Mouse (Mus musculus) cerebral cortex, adult 2 months (tissue): Measurements from ENCODE around the gene Reep6.

ENCODE experiments used
- WGBS: fragments of 180-500 bp; shearing (Covaris S2); methylation state at CpG from one replicate; pipeline ENCODE4 v1.1.7; 2018; 5-methylcytosine and 5-hydroxymethylcytosine counted together

The Reep6 gene

DNA sequence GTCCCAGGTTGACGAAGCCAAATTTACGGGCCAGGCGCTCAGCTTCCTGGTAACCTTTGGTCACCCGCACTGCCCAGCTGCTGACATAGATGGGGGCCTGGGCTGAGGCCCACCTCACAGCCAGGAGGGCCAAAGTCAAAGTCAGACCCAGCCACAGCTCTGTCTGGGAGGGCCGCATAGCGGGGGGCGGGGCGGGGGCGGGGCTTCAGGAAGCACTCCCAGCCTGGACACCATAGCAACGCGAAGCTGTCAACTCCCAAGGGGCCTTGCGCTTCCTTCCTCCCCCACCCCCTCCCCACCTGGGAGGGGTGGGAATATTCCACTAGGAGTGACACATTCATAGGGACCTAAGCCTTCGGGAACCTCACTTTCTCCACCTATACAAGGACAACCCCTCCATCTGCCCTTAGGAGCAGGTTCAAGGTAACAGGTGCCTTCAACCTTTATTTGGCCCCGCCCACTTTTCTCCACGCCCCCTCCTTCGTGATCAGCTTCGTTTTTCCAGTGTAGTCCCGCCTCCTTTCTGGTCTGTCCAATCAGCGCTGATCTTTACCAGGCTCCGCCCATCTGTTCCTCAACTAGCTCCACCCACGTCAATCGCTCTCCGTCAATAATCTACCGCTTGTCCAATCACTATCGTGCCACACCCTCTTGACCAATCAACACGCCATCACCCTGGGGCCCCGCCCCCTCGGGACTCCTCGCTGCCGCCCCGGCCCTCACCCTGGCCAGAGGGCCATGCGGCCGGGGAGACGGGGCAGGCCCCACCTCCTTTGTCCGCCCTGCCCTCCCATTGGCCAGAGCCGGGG, at the start of gene Reep6, which contains the start of gene Pcsk4:
TSS of gene Reep6 (plus strand) at position 681 of the 809 bp plus-strand sequence.
TSS of gene Pcsk4 (minus strand) at position 226 of the 809 bp plus-strand sequence.
- 7% methylated on average over 36 of the region's 36 CpGs for WGBS

DNA sequence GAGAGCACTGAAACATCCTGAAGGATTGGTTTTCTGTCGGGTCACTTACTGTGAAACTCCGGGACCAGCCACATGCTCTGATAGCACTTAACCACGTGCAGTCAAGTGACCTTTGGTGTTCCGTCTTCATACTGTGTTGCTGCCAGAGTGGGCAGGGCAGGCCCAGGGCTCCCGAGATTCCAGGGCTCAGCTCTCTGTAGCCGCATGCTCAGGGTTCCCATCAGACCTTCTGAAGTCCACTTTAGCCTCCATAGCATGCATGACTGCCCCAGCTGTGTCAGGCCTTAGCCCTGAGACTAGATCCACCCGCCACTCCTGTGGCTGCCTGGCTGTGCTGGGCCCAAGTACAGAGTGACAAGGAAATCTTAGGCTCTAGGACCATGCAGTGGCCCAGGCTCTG, 48.4 kb upstream of the Reep6 start:
- 91% methylated on average over 7 of the region's 7 CpGs for WGBS

DNA sequence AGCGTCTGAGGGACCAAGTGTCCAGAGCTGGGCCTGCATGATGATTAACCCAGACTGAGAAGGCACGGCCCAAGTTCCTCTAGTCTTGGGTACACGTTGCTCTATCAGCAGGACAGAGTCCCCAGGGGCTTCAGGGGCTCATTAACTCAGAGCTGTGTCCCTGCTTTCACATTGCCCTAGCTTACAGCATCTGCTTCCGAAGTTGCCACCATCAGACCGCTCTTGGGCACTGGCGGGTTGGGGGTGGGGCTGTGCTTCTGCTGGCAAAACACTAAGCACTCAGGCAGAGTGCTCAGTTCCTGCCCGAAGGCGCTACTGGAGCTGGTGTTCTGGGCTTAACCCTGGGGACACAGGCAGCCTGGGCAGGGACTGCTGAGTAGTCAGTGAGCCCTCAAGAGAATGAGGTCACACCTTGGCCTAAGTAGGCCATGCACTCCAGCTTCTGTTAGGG, 47.8 kb upstream of the Reep6 start:
- WGBS, result 57% methylated on average over 8 of the region's 8 CpGs

DNA sequence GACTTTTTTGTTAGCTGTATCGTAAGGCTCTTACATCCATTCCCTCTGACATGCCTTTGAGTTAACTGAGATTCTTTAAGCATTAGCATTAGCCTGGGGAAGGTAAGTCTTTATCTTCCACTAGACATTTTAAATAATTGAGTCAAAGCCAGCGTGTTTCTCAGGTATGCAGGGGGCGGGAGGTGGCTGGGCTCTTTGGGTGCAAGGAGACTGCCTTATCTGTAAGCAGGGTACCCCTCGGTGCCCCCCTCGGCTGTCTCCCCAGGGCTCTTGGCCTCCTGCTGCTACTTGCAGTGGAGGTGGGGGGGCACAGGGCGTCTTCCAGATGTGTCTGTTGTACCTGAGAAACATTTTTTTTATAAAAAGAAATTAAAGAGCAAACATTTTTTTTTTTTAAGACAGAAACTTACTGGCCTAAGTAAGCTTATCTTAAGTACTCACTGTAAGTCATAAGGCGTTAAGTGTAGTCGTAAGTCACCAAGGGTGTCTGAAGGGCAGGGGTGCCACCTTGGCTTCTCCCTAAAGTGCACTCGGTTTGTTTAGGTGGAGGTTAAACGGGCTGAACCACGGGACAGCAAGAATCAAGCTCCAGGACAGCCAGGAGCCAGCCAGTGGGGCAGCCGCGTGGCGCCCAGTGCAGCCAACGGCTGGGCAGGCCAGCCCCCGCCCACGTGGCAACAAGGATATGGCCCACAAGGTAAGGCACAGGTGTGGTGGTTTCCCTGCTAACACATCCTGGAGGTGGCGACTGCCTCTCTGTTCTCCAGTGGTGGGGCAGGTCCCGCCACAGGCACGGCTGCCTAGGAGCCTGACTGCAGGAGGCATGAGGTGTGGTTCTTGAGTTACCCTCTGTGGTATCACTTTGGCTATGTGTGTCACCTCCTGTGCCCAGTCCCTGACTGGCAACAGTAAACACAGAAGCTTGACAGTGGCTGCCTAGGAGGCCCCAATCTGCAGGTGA, 47.0 kb upstream of the Reep6 start:
- 88% methylated on average over 20 of the region's 20 CpGs for WGBS

DNA sequence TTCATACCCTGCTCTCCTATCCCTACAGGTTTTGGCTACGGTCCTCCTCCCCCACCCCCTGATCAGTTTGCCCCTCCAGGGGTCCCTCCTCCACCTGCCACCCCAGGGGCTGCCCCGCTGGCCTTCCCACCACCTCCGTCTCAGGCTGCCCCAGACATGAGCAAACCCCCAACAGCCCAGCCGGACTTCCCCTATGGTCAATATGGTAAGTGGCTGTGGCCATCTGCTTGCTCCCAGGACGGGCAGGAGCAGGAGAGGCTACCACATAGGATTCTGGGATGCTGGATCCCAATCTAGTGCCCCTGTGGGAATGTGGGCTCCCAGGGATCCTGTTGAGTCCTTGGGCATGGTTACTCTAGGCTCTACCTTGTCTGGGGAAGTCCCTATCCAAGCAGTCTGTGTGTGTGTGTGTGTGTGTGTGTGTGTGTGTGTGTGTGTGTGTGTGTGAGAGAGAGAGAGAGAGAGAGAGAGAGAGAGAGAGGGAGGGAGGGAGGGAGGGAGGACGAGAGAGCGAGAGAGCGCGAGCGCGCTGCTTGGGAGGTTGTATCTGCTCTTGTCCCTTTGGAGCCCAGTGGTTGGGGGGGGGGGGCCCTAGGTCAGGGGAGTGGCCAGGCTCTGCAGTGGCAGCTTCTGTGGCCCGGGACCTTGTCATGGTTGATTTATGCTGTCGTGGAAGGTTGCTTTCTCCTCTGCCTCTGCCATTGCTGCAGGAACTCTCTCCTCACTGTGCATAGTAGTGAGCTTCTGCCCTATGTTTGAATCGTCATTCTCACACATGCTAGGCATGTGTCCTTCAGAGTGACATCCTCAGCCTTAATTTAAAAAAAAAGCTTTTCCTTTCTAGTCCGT, 44.3 kb upstream of the Reep6 start:
- WGBS, result 84% methylated on average over 15 of the region's 15 CpGs

DNA sequence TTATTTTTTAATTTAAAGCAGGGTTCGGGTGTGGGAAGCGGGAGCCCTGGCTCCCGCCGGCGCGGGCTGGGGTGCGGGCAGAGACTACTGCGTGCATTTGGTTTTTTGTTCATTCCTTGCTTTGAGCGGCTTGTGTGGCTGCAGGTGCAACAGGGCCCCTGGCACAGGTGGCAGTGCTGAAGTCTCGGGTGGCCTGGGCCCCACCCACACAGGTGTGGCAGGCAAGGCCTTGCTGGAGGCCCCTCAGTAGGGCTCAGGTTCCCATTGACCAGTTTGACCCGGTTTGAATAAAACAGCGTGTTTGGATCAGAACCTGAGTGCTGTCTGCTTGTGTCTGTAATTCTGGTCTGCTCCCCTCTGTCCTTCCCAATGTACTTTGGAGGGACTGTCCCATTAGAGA, 41.7 kb upstream of the Reep6 start:
- 93% methylated on average over 12 of the region's 12 CpGs for WGBS

DNA sequence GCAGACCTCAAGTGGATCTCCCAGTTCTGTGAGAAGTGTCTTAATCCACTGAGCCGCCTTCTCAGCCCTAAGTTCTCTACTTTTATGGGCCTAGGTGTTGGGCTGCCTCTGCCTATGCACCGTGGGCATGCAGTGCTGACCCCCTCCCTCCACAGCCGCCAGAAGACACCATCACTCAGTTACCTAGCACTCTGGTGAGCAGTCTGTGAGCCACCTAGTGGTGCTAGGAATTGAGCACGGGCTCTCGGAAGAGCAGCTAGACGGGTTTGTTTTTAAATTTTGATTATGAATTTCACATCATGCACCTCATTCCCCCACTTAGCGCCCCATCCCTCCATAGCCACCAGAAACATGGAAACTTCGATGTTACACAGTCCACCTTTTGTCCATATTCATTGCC, 41.1 kb upstream of the Reep6 start:
- WGBS, result 57% methylated on average over 8 of the region's 8 CpGs

DNA sequence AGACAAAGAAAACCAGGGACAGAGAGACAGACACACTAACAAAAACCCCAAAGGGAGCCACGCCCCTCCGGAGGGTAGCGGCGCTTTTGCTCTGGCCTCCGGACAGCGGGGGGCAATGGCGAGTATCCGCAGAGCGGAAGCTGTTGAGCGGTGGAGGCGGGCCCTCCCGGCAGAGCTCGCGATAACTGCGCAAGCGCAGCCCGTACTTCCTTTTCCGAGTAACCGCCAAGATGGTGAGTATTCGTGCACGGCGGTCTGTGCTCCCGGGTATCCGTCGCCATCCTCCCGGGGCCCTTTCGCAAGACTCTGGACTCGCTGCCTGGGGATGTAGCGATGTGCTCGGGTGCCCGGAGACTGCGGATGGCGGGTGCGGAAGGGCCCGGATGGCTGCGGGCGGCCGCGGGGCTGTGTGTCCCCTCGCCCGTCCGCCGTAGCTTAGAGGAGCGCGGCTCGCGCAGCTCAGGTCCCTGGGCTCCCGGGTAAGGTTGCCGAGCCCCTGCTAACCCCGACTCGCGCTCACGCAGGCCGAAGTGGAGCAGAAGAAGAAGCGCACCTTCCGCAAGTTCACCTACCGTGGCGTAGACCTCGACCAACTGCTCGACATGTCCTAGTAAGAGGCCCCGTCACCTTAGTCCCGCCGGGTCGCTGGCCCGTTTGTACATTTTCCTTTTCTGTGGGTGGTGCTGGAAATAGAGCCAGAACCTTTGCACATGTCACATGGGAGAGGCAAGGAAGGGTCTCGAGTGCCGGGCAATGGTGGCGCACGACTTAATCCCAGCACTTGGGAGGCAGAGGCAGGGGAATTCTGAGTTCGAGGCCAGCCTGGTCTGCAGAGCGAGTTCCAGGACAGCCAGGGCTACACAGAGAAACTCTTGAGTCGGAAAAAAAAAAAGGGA, 37.3 kb upstream of the Reep6 start, which contains the start of gene Rps15:
TSS of gene Rps15 (plus strand) at position 203 of the 896 bp plus-strand sequence.
- under 1% methylated on average over 72 of the region's 72 CpGs for WGBS

DNA sequence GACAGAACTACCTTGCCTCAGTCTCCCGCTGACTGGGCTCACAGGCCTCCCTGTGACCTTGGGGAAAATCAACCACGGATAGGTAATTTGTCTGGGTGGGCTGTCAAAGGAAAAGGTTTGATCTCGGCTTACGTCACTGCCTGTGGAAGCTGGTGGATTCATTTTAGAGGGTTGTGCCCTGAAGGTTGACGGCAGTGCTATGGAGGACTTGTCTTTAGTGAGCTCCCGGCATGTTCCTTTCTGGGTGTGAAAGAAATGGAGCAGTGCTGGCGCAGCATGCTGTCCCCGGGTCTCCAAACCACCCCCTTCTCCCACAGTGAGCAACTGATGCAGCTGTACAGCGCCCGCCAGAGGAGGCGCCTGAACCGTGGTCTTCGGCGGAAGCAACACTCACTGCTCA, 36.4 kb upstream of the Reep6 start:
- 9% methylated on average over 14 of the region's 14 CpGs for WGBS

DNA sequence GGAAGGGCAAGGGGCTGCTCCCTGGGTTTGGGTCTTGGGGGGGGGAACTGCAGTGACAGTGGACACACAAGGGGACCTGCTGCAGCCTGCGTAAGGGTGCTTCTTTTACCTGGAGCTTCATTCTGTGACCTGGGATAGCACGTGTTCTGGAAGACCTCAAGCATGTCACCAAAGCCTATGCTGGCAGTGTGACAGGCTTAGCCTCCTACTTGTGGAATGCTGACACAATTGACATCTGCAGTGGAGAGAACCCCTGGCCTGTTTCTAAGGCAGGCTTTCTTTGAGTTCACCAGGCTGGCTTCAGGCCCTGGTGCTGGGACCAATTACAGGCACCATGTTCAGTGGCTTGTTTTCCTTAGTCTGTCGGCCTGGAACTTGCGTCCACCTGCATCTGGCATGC, 35.4 kb upstream of the Reep6 start:
- WGBS, result 51% methylated on average over 4 of the region's 4 CpGs

DNA sequence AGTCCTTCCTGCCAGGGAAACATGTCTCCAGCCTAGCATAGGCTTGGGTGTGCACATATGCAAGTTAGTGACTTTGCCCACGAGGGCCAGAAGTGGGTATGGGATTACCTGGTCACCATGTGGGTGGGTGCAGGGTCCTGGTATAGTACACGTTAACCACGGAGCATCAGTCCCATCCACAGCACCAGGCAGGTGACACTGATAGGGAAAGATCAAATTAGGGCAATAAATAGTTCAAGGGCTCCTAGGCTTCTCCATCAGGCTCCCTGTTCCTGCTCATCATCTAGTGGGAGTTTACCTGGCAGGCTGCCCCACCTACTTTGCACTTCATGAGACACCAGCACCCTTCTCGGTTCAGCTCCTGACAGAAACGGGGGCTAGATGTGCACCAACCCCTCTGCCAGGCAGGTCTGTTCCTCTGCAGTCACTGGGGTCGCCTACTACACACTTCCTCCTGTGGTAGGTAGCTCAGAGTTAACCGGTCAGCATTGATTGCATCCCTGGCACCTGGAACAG, 34.9 kb upstream of the Reep6 start:
- WGBS, result 39% methylated on average over 7 of the region's 7 CpGs

DNA sequence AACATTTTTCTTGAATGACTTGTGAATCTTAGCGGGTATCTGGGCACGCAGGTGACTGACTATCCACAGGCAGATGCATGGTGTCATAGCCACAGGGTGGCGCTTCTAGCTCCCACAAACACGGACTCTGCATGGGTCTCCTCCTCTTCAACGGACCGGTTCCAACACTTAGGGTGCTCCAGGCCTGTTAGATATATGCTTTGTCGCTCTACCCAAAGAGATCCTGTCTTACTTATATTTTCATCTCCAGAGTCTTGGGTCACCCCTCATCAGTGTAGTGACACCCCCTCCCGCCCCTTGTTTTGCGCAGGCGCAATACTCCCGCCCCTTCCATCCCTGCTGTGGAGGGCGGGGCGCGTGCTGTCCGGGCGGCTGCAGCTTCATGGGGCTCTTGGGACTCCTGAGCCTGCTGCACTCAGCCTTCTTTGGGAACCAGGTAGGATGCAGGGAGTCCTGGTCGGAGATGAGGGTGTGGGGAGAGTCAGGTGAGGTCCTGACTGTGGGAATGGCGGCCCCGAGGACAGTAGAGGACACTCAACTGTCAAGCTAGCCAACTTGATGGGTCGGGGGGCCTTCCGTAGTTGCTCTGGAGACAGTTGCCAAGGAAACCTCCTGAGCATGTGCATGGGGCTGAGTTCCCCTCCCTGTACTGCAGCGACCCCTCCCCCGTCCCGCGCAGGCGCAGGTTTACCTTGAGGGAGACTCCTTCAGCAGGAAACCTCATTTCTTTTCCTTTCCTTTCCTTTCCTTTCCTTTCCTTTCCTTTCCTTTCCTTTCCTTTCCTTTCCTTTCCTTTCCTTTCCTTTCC, 33.9 kb upstream of the Reep6 start, which contains the start of gene Apc2:
TSS of gene Apc2 (plus strand) at position 360 of the 808 bp plus-strand sequence.
- under 1% methylated on average over 26 of the region's 26 CpGs for WGBS

DNA sequence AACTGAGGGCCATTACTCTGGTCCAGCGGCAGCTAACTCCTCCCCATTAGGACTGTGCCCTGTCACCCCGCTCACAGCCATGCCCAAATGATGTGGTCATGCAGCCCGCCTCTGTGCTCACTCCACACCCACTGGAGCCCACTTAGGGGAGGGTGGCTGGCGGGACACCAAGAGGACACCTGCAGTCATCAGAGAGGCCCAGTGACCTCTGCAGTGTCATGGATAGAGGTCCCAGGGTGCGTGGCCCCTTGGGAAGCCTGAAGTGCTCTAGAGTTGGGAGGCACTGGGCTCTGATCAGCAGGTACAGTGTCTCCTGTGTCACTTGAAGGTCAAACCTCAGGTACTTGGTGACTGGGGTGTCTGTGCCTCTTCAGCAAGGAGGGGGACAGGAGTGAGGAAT, 32.9 kb upstream of the Reep6 start:
- WGBS, result 75% methylated on average over 5 of the region's 5 CpGs

DNA sequence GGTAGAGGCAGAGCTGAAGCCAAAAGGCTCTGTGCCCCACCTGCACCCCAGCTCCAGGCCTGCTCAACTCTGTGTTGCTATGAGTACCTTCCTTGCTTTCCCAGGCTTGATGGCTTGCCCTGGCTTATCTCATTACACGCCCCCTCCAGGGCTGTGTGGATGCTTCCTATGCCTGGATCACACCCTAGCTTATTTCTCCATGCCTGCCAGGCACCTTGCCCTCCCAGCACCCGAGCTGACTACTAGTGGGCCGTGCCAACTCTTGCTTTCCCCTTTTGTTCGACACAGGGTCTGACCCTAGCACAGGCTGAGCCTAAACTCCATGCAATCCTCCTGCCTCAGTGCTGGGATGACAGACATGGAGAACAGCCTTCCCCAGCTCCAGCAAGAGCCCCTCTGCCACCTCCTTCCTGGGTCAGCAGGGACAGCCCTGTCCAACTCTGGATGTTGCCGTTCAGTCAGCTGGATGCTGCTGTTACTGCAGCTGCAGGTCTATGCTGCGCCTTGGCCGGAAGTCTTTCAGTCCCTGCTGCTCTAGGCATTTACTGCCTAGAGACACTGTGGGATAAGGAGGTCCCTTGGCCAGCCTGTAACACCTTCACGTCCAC, 32.1 kb upstream of the Reep6 start:
- 37% methylated on average over 8 of the region's 8 CpGs for WGBS

DNA sequence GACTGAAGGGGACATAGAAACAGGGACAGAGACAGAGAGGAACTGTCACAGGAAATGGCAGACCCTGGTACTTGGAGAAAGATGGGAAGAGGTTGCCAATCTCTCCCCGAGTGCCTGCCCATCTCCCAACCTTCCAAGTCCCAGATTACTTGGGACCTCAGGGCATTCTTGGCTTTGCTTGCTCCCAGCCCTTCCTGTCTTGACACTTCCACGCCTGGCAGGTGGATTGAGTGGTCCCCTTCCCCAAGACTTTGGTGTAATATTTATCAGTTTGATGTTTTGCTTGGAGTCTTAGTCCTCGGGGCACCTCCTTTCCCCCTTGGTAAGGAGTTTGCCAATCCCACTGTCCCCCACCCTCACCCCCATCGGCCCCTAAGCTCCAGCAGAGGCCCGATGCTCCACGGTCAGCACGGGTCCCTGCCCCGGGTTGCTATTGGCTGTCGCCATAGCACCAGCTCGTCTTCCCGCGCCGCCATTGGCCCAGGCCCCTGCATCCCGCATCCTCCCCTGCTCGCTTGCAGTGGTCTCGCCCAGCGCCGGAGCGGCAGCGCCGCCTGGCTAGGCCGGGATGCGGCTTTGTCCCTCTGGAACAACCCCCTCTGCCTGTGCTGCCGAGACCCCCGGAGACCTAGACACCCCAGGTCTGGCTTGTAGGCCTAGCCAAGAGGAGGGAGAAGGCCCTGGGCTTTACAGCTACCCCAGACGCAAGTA, 31.0 kb upstream of the Reep6 start:
- 4% methylated on average over 26 of the region's 26 CpGs for WGBS

DNA sequence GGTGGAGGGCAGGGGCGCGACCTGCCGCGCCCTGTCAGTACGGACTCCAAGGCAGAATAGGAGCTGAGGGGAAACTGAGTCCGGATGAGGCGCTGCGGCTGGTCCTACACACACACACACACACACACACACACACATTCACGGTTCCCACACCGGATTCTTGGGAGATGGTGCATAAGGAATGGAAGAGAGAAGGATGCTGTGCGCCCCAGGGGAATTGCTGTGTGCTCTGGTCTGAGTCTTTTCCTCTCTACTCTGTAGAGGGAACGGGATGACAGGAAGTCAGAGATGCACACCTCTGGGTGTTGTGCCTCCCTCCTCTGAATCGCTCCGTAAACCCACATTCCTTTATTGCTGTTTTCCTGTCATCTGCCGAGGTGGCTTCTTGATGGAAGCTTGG, 30.5 kb upstream of the Reep6 start:
- 4% methylated on average over 15 of the region's 15 CpGs for WGBS

DNA sequence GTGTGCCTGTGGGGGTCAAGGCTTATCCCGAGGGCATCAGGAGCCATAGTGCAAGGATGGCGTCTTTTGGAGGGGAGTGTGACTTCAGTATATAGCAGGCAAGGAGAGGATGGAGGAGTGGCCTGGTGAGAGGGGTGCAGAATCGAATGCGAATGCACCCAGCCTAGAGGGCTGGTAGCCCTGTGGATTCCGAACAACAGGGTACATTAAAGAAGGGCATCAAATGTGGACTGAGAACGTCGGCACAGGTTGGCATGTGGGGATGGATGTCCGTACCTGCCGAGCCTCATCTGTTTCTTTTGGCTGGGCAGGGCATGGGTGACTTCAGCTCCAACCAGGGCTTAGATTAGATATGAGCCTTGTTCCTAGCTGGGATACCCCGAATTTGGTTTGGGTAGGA, 29.9 kb upstream of the Reep6 start:
- WGBS, result 35% methylated on average over 10 of the region's 10 CpGs

DNA sequence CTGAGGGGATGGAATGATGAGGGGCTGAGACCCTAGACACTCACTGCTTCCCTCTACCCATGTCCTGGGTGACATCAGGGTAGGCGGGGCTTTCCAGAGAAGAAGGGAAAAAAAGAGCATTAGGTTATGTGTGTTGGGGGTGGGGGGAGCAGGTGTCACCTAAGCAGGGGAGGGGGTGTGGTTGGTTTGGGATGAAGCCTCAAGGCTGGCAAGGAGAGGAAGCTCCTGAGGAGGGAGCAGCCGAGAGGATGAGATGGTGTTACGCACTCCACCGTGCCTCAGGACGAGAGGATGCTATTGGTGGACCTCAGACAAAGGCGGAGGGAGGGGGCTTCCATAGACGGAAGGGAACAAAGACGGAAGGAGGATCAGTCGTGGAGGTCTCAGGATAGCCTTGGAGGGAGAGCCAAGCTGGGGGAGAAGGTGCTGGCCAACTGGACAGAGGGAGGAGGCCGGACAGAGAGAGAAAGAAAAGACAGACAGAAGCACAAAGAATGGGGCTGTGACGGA, 29.0 kb upstream of the Reep6 start:
- 10% methylated on average over 11 of the region's 11 CpGs for WGBS
